Mouse (Mus musculus) CH12.LX (cell line): ENCODE data around the gene Dstn.

ENCODE experiments used
- CTCF ChIP-seq, 2 experiments: IDR thresholded peaks in 1 of 2; conservative IDR thresholded peaks in 1 of 2; 2 replicates each; pipeline ENCODE4 v1.5.1; 2011 to 2012; ENCODE audit warnings: low read depth in 2 of 2, low read length in 2 of 2, improper control_type of control experiment in 1 of 2, inconsistent platforms in 1 of 2, mild to moderate bottlenecking in 1 of 2, moderate library complexity in 1 of 2
- JUND ChIP-seq: conservative IDR thresholded peaks from 2 replicates; pipeline ENCODE4 v1.6.1; 2011; ENCODE audit warnings: low read depth, low read length, improper control_type of control experiment
- PAX5 ChIP-seq: IDR thresholded peaks from 2 replicates; pipeline ENCODE4 v1.6.1; 2012; ENCODE audit warnings: low read length, inconsistent platforms, mixed read lengths

GRCm38 (mm10) chr2:143955746-143956145 is 40.6 kb downstream of the Dstn start:
- TF ChIP-seq JUND (no peak), CTCF (conservative IDR thresholded peaks at IDR 0.05 in 1 of 2, IDR thresholded peaks at IDR 0.05 in 1 of 2; ENCODE audit: low read depth in 2 of 2, low read length in 2 of 2) (no peak), PAX5 (no peak)
